Mouse (Mus musculus) ovary, postnatal 36 days (tissue): ENCODE measurements at regions not wholly inside any gene's neighbourhood (a gene's known extent, or its start where the extent isn't known, plus 50 kb on each side); places are given as distances from the start of the nearest gene placed in this dataset.
A peak's percentile ranks its signal among the peaks of the same experiment; 100 is the strongest.

Experiments used
- DNase-seq: peaks from one replicate; pipeline ENCODE4 v3.0.0; 2022; ENCODE audit warnings: low spot score, mixed read lengths

GRCm38 (mm10) chr3:45198994-45199589 is 179.1 kb upstream of the Pcdh10 start:
- DNase-seq, result no peak

DNA sequence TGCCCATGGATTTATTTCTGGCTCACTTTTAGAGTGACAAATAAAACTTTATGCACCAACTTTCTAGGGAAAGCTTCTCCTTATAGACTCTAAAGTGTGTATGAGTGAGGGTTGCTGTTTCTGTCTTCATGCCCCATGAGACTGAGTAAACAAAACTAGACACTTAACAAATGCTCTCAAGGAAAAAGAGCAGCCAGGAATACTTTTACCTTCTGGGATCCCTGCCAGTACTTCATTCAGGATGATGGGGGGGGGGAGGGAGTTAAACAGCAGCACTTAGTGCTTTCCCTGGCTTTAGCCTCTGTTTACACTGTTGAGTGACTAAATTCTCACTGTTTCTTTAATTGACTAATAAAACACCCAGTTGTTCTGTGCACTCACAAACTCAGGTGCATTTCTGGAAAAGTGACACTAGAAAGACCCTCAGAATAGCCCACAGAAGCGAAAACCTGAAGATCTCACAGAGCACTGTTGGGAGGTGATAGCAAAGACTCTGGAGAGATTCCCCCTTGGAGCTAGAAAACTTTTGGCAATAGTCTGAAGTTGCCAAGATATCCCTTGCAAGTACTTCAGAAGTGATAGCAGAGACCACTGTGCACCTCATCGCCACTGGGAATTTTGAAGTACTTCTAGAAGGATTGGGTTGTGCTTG is 173.7 kb upstream of the Pcdh10 start:
- DNase-seq, result no peak

- no peak for DNase-seq
Observed at GRCm38 (mm10) chr3:45231641-45232433, 146.4 kb upstream of the Pcdh10 start.

- no peak for DNase-seq
Observed at GRCm38 (mm10) chr3:45238457-45238856, 139.7 kb upstream of the Pcdh10 start.

DNA sequence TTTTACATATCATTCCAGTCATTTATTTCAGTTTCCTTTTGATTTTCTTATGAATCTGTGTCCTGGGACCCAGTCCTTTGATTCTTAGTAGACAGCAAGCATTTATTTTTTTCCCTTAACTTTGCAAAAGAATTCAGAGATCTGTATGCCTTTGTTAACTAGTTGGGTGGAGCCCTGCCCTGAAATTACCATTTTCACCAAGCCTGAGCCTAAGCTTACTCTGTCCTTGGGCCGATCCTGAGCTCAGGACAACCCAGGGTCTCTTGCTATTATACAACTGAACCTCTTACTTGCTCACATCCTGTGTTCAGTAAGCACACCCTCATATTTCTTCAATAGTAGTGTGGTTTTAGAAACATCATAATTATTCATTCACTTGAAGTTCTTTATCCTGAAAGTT is 132.7 kb upstream of the Pcdh10 start:
- DNase-seq, result no peak

- DNase-seq, result no peak
Observed at GRCm38 (mm10) chr3:45246601-45247000, 131.6 kb upstream of the Pcdh10 start.

DNA sequence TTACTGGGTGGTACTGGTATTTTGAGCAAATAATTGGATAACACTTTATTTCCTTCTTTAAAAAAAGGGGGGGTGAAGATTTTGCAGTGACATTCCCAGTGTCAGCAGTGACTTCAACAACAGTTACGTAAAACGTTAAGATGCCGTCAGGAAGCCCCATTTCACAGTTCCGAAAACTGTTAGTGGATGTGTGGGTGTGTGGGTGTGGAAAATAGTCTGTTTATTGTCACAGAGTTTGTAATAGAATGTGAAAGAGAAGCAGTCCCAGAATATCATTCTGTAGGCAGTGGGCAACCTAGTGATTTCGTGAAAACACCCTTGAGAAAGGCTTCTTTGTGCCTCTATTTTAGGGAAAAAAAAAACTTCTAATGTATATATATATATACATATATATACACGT is 101.4 kb upstream of the Pcdh10 start:
- DNase-seq, result no peak

GRCm38 (mm10) chr3:45297242-45297853 is 80.8 kb upstream of the Pcdh10 start:
- peak; percentile 2 for DNase-seq

- no peak for DNase-seq
Observed at GRCm38 (mm10) chr3:45319257-45319656, 58.9 kb upstream of the Pcdh10 start.
